Mouse (Mus musculus) lung, adult 2 months (tissue): ENCODE results near the gene Zbtb44.

Experiments
- CTCF ChIP-seq: fragments of 200-500 bp; IDR thresholded peaks from 2 replicates; pipeline ENCODE4 v1.5.1; 2011; ENCODE audit warnings: mild to moderate bottlenecking, low read length, control low read depth; ENCODE audit not compliant: insufficient read depth
- POLR2A ChIP-seq: fragments of 200-500 bp; IDR thresholded peaks from 2 replicates; pipeline ENCODE4 v1.6.1; 2011; ENCODE audit warnings: low read depth, mild to moderate bottlenecking, control low read depth, low read length, borderline replicate concordance; ENCODE audit errors: extremely low read depth

DNA sequence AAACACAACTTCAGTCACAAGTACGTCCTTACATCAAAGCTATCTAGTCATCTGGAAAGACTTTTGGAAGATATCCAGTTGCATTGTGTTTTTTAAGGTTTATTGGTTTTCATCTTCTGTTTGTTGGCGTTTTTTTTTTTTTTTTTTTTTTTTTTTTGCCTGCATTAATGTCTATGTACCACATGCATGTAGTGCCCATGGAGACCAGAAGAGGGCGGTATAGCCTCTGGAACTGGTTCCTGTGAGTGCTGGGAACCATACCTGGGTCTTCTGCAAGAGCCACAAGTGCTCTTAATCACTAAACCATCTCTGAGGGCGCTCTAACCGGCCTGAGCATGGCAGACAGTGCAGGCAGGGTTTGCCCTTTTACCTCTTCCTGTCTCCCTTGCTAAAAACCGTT is 67.7 kb downstream of the Zbtb44 start:
- no peak for TF ChIP-seq POLR2A
- no peak for TF ChIP-seq CTCF
